Mouse (Mus musculus) forebrain, embryonic 14.5 days (tissue): Measurements from ENCODE around the gene Ift43. TPM values are rescaled to one million over a fixed set of nuclear protein-coding genes. Genes with fewer than 3 reads are reported as not detected.

Experiments used
- ATAC-seq: fragments of 200-750 bp; cut with Nextera tagmentation; 2 replicates; pipeline ENCODE4 v1.8.0; 2017; ENCODE audit warnings: mild to moderate bottlenecking, moderate library complexity
- DNase-seq: peaks from one replicate; pipeline ENCODE4 v3.0.0-alpha.2; 2015; ENCODE audit warnings: low spot score
- H3K27ac ChIP-seq: fragments of 300-500 bp; sonication (generic); 2 replicates; pipeline ENCODE4 v1.5.1; 2014; ENCODE audit warnings: low read depth, mild to moderate bottlenecking, control low read depth, low read length, moderate library complexity
- H3K27me3 ChIP-seq: fragments of 300-500 bp; sonication (generic); replicated peaks from 2 replicates; pipeline ENCODE4 v1.6.1; 2014; ENCODE audit warnings: low read length, control low read depth, mixed read lengths; ENCODE audit not compliant: control insufficient read depth, insufficient read depth
- H3K36me3 ChIP-seq: fragments of 300-500 bp; sonication (generic); 2 replicates; pipeline ENCODE4 v1.6.1; 2014; ENCODE audit warnings: low read length, control low read depth; ENCODE audit not compliant: control insufficient read depth, insufficient read depth
- H3K4me1 ChIP-seq: fragments of 300-500 bp; sonication (generic); 2 replicates; pipeline ENCODE4 v1.6.1; 2014; ENCODE audit warnings: antibody characterized with exemption, low read length, control low read depth; ENCODE audit not compliant: control insufficient read depth, insufficient read depth
- H3K4me2 ChIP-seq: fragments of 300-500 bp; sonication (generic); 2 replicates; pipeline ENCODE4 v1.6.1; 2014; ENCODE audit warnings: mild to moderate bottlenecking, control low read depth, low read length
- H3K4me3 ChIP-seq: fragments of 300-500 bp; sonication (generic); 2 replicates; pipeline ENCODE4 v1.5.1; 2014; ENCODE audit warnings: low read depth, low read length, control low read depth
- H3K9ac ChIP-seq: fragments of 300-500 bp; sonication (generic); 2 replicates; pipeline ENCODE4 v1.6.1; 2014; ENCODE audit warnings: mild to moderate bottlenecking, low read length, control low read depth, moderate library complexity
- H3K9me3 ChIP-seq: fragments of 300-500 bp; sonication (generic); replicated peaks from 2 replicates; pipeline ENCODE4 v1.6.1; 2016; ENCODE audit warnings: low read length, control low read depth, mixed read lengths; ENCODE audit not compliant: control insufficient read depth
- WGBS: fragments of 180-500 bp; shearing (Covaris S2); extraction: QIAGEN DNeasy Blood & Tissue Kit; methylation state at CpG from one replicate; pipeline ENCODE4 v1.1.7; 2014; 5-methylcytosine and 5-hydroxymethylcytosine counted together
- polyA plus RNA-seq: library from polyadenylated mRNA; unstranded; fragments of >200 nt; fragmentation: Nextera tagmentation; extraction: Ambion mirVana; gene quantifications from 2 replicates; pipeline ENCODE4 v1.2.1, GENCODE M21; 2014

Gene Ift43
- polyA plus RNA-seq, 1 experiment from 2014 or later: 82.0 TPM

GRCm38 (mm10) chr12:86049813-86050212 is 32.5 kb upstream of the Ift43 start:
- H3K4me1 ChIP-seq: no peaks in the 10 kb centered on the region
- no peak overlapping the region for H3K4me2 ChIP-seq
- 60% methylated on average over 6 of the region's 6 CpGs for WGBS
- DNase-seq (no peak), ATAC-seq (no peak)
- no peak overlapping the region for H3K9ac ChIP-seq
- H3K4me3 ChIP-seq: no peak overlapping the region
- H3K27ac ChIP-seq: no peak overlapping the region
- H3K36me3 ChIP-seq: no peaks in the 10 kb centered on the region
- no peaks in the 10 kb centered on the region for H3K9me3 ChIP-seq
- H3K27me3 ChIP-seq: no peaks in the 10 kb centered on the region

DNA sequence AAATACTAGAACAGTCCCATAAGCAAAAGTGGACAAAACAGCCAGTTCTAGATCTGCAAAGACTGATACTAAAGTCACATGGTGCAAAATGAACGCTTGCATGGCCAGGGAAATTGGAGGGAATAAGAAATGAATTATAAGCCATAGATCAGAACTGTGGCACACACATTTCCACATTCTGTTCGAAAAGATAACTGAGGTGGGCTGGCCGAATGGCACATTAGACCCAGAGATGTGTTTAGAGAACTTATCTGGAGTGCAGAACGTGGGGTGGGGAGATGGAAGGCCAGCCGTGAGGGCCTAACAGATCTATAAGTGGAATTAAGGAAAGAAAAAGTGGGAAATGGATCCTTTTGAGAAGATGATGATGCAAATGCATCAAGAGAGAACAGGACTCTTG is 30.9 kb upstream of the Ift43 start:
- Histone ChIP-seq H3K9me3 (no peaks in the 10 kb centered on the region), H3K4me2 (no peak overlapping the region), H3K4me3 (no peak overlapping the region), H3K27ac (no peak overlapping the region), H3K27me3 (no peaks in the 10 kb centered on the region), H3K36me3 (0 out of 2 replicates have a peak, but pooled peaks cover 4% of the 10 kb centered on the region), H3K9ac (no peak overlapping the region), H3K4me1 (no peaks in the 10 kb centered on the region)
- ATAC-seq (no peak), DNase-seq (no peak)
- WGBS: 92% methylated on average over 5 of the region's 5 CpGs

DNA sequence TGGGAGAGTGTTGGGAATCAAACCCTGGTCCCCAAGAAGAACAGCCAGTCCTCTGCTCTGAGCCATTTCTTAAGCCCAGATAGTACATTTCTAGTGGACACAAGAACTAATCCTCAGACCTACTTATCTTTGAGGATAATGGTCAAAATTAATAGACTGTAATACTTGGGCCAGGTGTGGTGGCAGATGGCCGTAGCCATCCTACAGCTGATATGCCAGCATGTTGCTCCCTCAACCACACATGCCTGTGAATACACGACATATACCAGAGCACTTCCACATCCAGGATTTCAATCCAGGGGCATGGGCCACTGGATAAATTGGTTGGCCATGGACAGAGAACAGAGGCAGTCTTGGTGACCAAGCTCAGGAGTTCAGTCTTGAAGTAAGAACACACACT is 27.0 kb upstream of the Ift43 start:
- 95% methylated on average over 2 of the region's 2 CpGs for WGBS
- Histone ChIP-seq H3K4me2 (no peak overlapping the region), H3K36me3 (0 out of 2 replicates have a peak, but pooled peaks cover 4% of the 10 kb centered on the region), H3K27me3 (no peaks in the 10 kb centered on the region), H3K9ac (no peak overlapping the region), H3K27ac (no peak overlapping the region), H3K4me3 (no peak overlapping the region), H3K4me1 (no peaks in the 10 kb centered on the region), H3K9me3 (no peaks in the 10 kb centered on the region)
- DNase-seq: no peak
- ATAC-seq: no peak

DNA sequence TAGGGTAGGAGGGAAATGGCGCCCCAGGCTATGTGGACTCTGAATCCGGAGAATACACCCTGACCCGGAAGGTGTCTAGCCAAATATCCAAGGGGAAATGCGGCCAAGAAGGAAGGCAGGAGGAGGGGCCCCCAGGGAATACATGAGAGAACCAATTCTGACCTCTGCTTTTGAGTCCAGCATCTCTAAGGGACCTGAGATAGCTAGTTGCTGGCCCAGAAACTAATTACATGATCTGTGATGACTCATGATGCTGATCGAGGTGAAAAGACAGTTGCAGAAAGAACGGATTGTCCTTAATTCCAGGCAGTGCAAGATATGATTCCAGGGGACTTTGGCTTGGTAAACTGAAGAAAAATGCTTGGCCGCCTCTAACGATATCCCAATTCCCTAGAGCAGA is 25.4 kb upstream of the Ift43 start:
- no peak overlapping the region for H3K4me3 ChIP-seq
- no peaks in the 10 kb centered on the region for H3K9me3 ChIP-seq
- 86% methylated on average over 8 of the region's 8 CpGs for WGBS
- H3K27ac ChIP-seq: no peak overlapping the region
- 0 out of 2 replicates have a peak, but pooled peaks cover 4% of the 10 kb centered on the region for H3K36me3 ChIP-seq
- no peak for ATAC-seq
- no peaks in the 10 kb centered on the region for H3K4me1 ChIP-seq
- no peaks in the 10 kb centered on the region for H3K27me3 ChIP-seq
- DNase-seq: no peak
- H3K4me2 ChIP-seq: no peak overlapping the region
- no peak overlapping the region for H3K9ac ChIP-seq

- H3K9me3 ChIP-seq: no peaks in the 10 kb centered on the region
- H3K4me1 ChIP-seq: no peaks in the 10 kb centered on the region
- H3K4me2 ChIP-seq: no peak overlapping the region
- DNase-seq: no peak
- ATAC-seq: no peak
- H3K4me3 ChIP-seq: no peak overlapping the region
- 86% methylated on average over 8 of the region's 8 CpGs for WGBS
- H3K27ac ChIP-seq: no peak overlapping the region
- no peak overlapping the region for H3K9ac ChIP-seq
- H3K27me3 ChIP-seq: no peaks in the 10 kb centered on the region
- H3K36me3 ChIP-seq: 0 out of 2 replicates have a peak, but pooled peaks cover 4% of the 10 kb centered on the region
These were observed 24.8 kb upstream of the Ift43 start for GRCm38 (mm10) chr12:86057516-86057915.

- WGBS: 92% methylated on average over 6 of the region's 6 CpGs
- ATAC-seq: no peak
- Histone ChIP-seq H3K27me3 (no peaks in the 10 kb centered on the region), H3K9me3 (no peaks in the 10 kb centered on the region), H3K36me3 (0 out of 2 replicates have a peak, but pooled peaks cover 4% of the 10 kb centered on the region), H3K4me2 (no peak overlapping the region), H3K4me3 (no peak overlapping the region), H3K4me1 (no peaks in the 10 kb centered on the region), H3K27ac (no peak overlapping the region), H3K9ac (no peak overlapping the region)
- DNase-seq: no peak
These were observed 23.0 kb upstream of the Ift43 start for GRCm38 (mm10) chr12:86059341-86059740.

GRCm38 (mm10) chr12:86064796-86065195 is 17.5 kb upstream of the Ift43 start:
- Histone ChIP-seq H3K4me1 (no peaks in the 10 kb centered on the region), H3K4me2 (no peak overlapping the region), H3K36me3 (no peaks in the 10 kb centered on the region), H3K4me3 (no peak overlapping the region), H3K9me3 (no peaks in the 10 kb centered on the region), H3K9ac (no peak overlapping the region), H3K27me3 (no peaks in the 10 kb centered on the region), H3K27ac (no peak overlapping the region)
- no peak for DNase-seq
- no peak for ATAC-seq

DNA sequence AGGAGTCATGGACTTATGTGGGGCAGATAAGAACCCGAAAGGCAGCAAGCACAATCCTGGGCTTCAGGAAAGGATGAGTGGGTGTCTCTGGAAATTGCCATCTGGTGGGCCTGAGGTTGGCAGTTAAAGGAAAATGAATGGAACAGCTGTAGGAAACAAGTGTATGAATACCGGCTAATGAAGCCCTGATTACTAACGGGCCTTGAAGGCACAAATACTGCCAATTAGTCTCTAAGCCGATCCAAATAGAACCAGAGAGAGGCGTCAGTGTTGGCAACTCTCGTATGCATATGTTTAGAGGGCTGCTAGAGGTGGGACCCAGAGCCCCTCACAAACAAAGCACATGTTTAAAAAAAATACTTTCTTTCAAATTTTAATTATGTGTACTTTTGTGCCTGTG is 10.9 kb upstream of the Ift43 start:
- Histone ChIP-seq H3K4me3 (no peak overlapping the region), H3K4me1 (peaks cover 5% of the 10 kb centered on the region; the same call in 1 of the 2 replicates), H3K9ac (no peak overlapping the region), H3K9me3 (no peaks in the 10 kb centered on the region), H3K4me2 (no peak overlapping the region), H3K27ac (peak overlapping the region; percentile 34; the same call in 1 of the 2 replicates), H3K36me3 (no peaks in the 10 kb centered on the region), H3K27me3 (no peaks in the 10 kb centered on the region)
- DNase-seq: peak; percentile 93
- WGBS: 16% methylated on average over 6 of the region's 6 CpGs
- peak; percentile 94 for ATAC-seq

DNA sequence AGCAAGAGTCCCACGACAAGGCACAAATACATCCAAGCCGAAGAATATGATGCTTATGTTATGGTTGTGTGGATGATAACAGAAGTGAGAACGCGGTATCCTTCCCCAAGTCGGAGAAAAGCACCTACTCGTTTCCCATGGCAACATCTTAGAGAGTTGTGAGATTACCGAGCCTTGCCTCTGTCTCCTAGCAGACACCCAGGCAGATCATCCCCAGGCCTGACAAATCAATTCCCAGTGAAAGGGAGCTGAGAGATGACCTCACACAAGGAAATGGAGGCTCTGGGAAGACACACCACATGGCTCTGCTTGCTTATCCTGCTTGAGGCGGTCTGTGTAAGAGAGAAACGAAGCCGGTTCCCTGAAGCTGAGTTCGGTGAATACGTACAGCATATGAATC is 7.7 kb upstream of the Ift43 start:
- DNase-seq (no peak), ATAC-seq (no peak)
- Histone ChIP-seq H3K4me3 (no peak overlapping the region), H3K9me3 (no peaks in the 10 kb centered on the region), H3K27me3 (no peaks in the 10 kb centered on the region), H3K4me2 (no peak overlapping the region), H3K4me1 (peaks cover 16% of the 10 kb centered on the region), H3K36me3 (no peaks in the 10 kb centered on the region), H3K9ac (no peak overlapping the region), H3K27ac (no peak overlapping the region)
- 90% methylated on average over 12 of the region's 12 CpGs for WGBS
